Mouse (Mus musculus) kidney, embryonic 15.5 days (tissue): Measurements from ENCODE around the gene Nol10. TPM values are rescaled to one million over a fixed set of nuclear protein-coding genes. Genes with fewer than 3 reads are reported as not detected.

Source experiments
- ATAC-seq: fragments of 200-750 bp; cut with Nextera tagmentation; replicated peaks from 2 replicates; pipeline ENCODE4 v1.8.0; 2017; ENCODE audit warnings: moderate TSS enrichment; ENCODE audit not compliant: low FRiP score
- H3K27ac ChIP-seq: fragments of 300-500 bp; sonication (generic); 2 replicates; pipeline ENCODE4 v1.5.1; 2015; ENCODE audit warnings: mild to moderate bottlenecking, inconsistent platforms
- H3K27me3 ChIP-seq: fragments of 300-500 bp; sonication (generic); 2 replicates; pipeline ENCODE4 v1.6.1; 2015; ENCODE audit warnings: inconsistent platforms
- H3K36me3 ChIP-seq: fragments of 300-500 bp; sonication (generic); 2 replicates; pipeline ENCODE4 v1.6.1; 2015; ENCODE audit warnings: inconsistent platforms
- H3K4me1 ChIP-seq: fragments of 300-500 bp; sonication (generic); 2 replicates; pipeline ENCODE4 v1.6.1; 2015; ENCODE audit warnings: inconsistent platforms
- H3K4me2 ChIP-seq: fragments of 300-500 bp; sonication (generic); 2 replicates; pipeline ENCODE4 v1.6.1; 2015; ENCODE audit warnings: moderate library complexity, mild to moderate bottlenecking, inconsistent platforms
- H3K4me3 ChIP-seq: fragments of 300-500 bp; sonication (generic); replicated peaks from 2 replicates; pipeline ENCODE4 v1.5.1; 2015; ENCODE audit warnings: mild to moderate bottlenecking, inconsistent platforms
- H3K9ac ChIP-seq: fragments of 300-500 bp; sonication (generic); 2 replicates; pipeline ENCODE4 v1.6.1; 2015; ENCODE audit warnings: mild to moderate bottlenecking, inconsistent platforms
- H3K9me3 ChIP-seq: fragments of 300-500 bp; sonication (generic); replicated peaks from 2 replicates; pipeline ENCODE4 v1.6.1; 2016; ENCODE audit warnings: inconsistent platforms
- WGBS: fragments of 180-500 bp; shearing (Covaris S2); methylation state at CpG from one replicate; pipeline ENCODE4 v1.1.7; 2015; ENCODE audit warnings: mixed read lengths; 5-methylcytosine and 5-hydroxymethylcytosine counted together
- polyA plus RNA-seq: library from polyadenylated mRNA; unstranded; fragments of >200 nt; fragmentation: Nextera tagmentation; extraction: Ambion mirVana; gene quantifications from 2 replicates; pipeline ENCODE4 v1.2.1, GENCODE M21; 2015

The Nol10 gene
- polyA plus RNA-seq, 1 experiment from 2014 or later: 28.2 TPM

DNA sequence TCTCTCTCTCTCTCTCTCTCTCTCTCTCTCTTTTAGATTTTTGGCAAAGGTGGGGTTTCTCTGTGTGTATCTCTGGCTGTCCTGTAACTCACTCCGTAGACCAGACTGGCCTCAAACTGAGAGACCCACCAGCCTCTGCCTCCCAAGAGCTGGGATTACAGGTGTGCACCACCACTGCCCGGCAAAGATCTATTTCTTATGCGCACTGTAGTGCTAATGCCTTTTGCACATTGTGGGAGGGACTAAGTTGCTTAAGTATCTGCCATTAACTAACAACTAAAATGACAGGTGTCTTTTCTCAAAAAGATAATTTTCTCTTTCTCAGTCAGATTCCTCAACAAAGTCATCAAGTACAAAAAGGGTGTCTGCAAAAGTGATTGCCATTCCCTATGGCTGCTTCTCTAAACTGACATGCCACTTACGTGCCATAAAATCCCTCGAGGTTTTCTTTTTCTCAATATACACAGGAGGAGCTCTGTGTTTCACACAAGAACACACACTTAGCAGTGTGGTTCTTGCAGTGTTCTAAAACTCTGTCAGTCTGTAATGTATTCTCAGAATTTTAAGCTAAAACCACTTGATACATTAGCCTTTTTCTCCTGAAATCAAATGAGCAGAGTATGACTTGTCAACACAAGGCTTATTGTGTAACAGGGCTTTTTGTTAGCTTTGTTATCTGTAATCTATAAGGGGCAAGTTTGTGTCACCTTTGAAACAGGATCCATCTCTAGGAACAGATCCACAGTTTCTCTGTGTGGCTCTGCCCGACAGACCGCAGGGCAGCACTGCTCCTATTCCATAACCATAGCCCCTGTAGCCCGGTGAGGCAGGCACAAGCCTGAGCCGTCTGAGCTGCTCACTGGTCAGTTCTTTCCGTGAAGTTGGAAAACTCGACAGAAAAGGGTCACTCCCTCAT, 77.3 kb downstream of the Nol10 start:
- H3K4me2 ChIP-seq: no peak overlapping the region
- no peak for ATAC-seq
- no peak overlapping the region for H3K27ac ChIP-seq
- no peaks in the 10 kb centered on the region for H3K27me3 ChIP-seq
- peaks cover 85% of the 10 kb centered on the region for H3K36me3 ChIP-seq
- H3K4me1 ChIP-seq: no peaks in the 10 kb centered on the region
- H3K4me3 ChIP-seq: no peak overlapping the region
- H3K9me3 ChIP-seq: no peaks in the 10 kb centered on the region
- no peak overlapping the region for H3K9ac ChIP-seq
- WGBS: 74% methylated on average over 11 of the region's 11 CpGs

DNA sequence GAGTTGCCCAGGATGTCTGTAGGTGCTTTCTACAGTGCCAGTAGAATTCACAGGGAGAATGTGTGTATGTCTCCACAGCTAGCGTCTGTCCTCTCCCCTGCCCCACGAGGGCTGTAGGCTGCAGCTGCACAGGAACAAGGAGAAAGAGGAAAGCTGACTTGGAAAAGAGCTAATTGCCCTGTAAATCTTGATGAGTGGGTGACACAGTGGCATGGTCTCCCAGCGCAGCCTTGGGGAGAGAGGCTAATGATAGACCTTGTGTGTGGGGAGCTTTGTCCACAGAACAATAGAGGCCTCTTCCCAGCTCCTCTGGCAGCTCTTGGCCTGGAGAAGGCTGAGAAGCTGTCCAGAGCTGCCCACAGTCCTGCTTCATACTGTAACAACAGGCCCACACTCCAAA, 78.5 kb downstream of the Nol10 start:
- Histone ChIP-seq H3K27me3 (no peaks in the 10 kb centered on the region), H3K27ac (no peak overlapping the region), H3K36me3 (peaks cover 88% of the 10 kb centered on the region), H3K9me3 (no peaks in the 10 kb centered on the region), H3K4me3 (no peak overlapping the region), H3K4me2 (no peak overlapping the region), H3K9ac (no peak overlapping the region), H3K4me1 (no peaks in the 10 kb centered on the region)
- WGBS: 39% methylated on average over 3 of the region's 3 CpGs
- ATAC-seq: no peak

DNA sequence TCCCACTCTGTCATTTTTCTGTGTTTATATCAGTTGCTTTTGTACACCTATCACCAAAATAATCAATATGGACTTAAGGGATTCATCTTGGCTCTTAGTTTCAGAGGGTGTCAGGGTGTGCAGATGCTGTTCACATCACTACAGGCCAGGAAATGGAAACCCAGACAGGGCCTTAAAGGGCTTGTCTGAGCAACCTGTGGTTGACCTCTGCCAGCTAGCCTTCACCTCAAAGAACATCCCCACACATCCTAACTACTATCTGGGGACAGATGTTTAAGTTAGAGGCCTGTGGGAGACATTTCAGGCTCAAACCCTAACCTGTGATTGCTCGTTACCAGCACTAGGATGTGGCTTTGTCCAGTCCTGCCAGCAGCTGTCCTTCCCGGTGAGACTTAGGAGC, 82.3 kb downstream of the Nol10 start:
- ATAC-seq: no peak
- Histone ChIP-seq H3K4me1 (no peaks in the 10 kb centered on the region), H3K27me3 (no peaks in the 10 kb centered on the region), H3K9ac (no peak overlapping the region), H3K36me3 (peaks cover 61% of the 10 kb centered on the region), H3K4me2 (no peak overlapping the region), H3K9me3 (no peaks in the 10 kb centered on the region), H3K4me3 (no peak overlapping the region), H3K27ac (no peak overlapping the region)
- 90% methylated on average over 2 of the region's 2 CpGs for WGBS

DNA sequence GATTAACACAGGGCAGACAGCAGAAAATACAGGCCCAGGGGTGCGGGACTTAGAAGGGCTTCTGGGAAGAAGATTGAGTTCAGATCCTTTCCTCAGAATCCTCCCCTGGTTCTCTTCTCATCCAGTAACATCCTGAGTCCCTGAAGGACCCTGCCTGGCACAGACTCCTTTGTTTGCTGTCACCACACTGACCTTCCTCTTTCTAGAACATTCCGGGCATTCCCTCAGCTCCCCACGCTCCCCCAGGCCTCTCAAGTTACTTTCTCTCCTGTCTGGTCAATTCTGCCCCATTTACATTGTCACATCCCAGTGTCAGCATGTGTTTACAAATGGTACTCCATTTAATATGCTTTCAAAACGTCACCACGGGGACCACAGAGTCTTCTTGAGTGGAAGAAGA, 82.9 kb downstream of the Nol10 start:
- no peak for ATAC-seq
- Histone ChIP-seq H3K36me3 (peaks cover 55% of the 10 kb centered on the region), H3K27me3 (no peaks in the 10 kb centered on the region), H3K4me1 (no peaks in the 10 kb centered on the region), H3K4me3 (no peak overlapping the region), H3K4me2 (no peak overlapping the region), H3K27ac (no peak overlapping the region), H3K9me3 (no peaks in the 10 kb centered on the region), H3K9ac (no peak overlapping the region)
- 78% methylated on average over 5 of the region's 5 CpGs for WGBS

DNA sequence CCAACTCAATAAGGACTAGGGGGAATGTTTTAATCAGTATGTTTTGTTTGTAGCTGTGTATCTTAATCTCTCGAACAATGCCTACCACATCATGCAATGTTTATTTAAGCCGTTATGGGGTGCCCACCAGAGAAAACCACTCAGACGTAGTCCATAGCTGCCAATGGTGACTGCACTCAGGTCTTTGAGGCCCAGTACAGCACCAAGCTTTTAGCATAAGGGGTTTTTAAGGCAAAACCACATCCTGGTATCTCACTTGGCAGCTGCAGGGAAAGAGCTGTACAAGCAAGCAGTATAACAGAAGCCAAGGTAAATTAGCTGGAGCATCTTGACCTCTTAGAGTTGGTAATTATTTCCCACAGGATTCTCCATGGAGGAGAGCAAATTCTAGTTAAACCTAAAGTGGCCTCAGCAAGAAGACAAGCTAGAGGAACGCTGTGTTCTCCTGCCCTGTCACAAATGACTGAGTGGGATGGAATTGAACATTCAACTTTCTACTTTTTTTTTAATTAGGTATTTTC, 83.6 kb downstream of the Nol10 start:
- 89% methylated on average over 4 of the region's 4 CpGs for WGBS
- H3K9me3 ChIP-seq: no peaks in the 10 kb centered on the region
- H3K4me3 ChIP-seq: no peak overlapping the region
- H3K9ac ChIP-seq: no peak overlapping the region
- H3K36me3 ChIP-seq: peaks cover 50% of the 10 kb centered on the region
- H3K4me2 ChIP-seq: no peak overlapping the region
- ATAC-seq: no peak
- no peaks in the 10 kb centered on the region for H3K4me1 ChIP-seq
- H3K27me3 ChIP-seq: no peaks in the 10 kb centered on the region
- H3K27ac ChIP-seq: no peak overlapping the region

DNA sequence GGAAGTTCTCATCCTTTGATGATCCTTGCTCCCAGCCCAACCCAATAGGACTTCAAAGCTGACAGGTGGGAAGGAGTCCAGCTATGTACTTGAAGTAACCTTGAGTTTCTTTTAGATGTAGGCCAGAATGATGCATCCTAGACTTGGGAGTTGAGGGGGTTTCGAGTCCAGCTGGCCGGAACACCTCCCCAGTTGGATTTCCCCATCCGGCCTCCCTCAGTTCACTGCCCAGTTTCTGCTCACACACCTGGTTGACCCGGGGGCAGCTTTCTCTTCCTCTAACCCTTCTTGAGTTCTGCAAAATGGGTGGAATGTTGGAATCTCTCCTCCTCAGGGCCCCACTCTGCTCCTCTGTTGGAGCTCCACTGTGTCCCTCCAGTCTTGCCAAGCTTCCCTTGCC, 85.5 kb downstream of the Nol10 start:
- Histone ChIP-seq H3K27me3 (no peaks in the 10 kb centered on the region), H3K27ac (no peak overlapping the region), H3K4me1 (no peaks in the 10 kb centered on the region), H3K9me3 (no peaks in the 10 kb centered on the region), H3K4me3 (no peak overlapping the region), H3K4me2 (no peak overlapping the region), H3K36me3 (peaks cover 33% of the 10 kb centered on the region), H3K9ac (no peak overlapping the region)
- no peak for ATAC-seq
- whole genome bisulfite sequencing: 90% methylated on average over 4 of the region's 4 CpGs

DNA sequence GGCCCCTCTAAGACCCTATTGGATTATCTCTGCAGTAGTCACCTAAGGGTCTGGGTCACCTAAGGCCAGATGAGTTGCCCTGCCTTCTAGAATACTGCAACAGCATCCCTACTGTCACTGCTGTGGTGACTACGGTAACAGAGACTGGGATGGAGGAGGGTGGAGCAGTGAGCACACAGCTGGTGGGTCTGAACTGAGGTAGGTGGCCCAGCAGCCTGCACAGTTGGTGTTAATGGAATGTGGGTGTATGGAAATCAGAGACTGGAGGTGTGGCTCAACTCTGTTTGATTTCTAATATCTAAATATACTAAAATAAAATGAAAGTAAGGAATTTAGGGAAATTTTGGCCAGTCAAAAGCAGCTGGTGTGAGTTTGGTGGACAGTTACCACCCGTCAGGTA, 88.2 kb downstream of the Nol10 start:
- no peak for ATAC-seq
- Histone ChIP-seq H3K4me2 (no peak overlapping the region), H3K27ac (no peak overlapping the region), H3K9ac (no peak overlapping the region), H3K27me3 (no peaks in the 10 kb centered on the region), H3K4me1 (peaks cover 16% of the 10 kb centered on the region), H3K4me3 (no peak overlapping the region), H3K9me3 (no peaks in the 10 kb centered on the region), H3K36me3 (peaks cover 5% of the 10 kb centered on the region; the same call in 1 of the 2 replicates)
- WGBS: 80% methylated on average over 2 of the region's 2 CpGs

DNA sequence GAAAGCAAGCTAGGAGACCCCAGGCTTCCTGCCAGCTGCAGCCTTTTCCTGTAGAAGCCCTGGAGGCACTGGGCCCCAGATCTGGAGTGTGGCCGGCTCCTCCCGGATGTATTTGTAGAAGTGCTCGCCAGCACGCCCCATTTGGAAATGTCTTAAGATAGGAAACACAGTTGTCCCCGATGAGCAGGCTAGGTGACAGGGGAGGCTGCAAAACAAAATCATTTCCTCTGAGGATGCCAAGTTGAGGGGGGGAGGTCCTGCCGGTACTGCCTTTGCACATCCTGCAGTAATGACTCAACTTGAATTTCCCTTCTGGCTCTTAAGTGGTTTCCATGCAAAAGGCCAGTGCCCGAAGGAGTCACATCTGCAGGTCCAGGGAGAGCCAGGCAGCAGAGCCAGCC, 92.0 kb downstream of the Nol10 start:
- Histone ChIP-seq H3K9me3 (no peaks in the 10 kb centered on the region), H3K9ac (no peak overlapping the region), H3K27me3 (no peaks in the 10 kb centered on the region), H3K4me3 (no peak overlapping the region), H3K4me2 (no peak overlapping the region), H3K27ac (peak overlapping the region; percentile 62; the same call in 1 of the 2 replicates), H3K36me3 (no peaks in the 10 kb centered on the region), H3K4me1 (peaks cover 21% of the 10 kb centered on the region)
- ATAC-seq: peak; percentile 61; the same call in 1 of the 2 replicates
- WGBS: 35% methylated on average over 7 of the region's 7 CpGs

DNA sequence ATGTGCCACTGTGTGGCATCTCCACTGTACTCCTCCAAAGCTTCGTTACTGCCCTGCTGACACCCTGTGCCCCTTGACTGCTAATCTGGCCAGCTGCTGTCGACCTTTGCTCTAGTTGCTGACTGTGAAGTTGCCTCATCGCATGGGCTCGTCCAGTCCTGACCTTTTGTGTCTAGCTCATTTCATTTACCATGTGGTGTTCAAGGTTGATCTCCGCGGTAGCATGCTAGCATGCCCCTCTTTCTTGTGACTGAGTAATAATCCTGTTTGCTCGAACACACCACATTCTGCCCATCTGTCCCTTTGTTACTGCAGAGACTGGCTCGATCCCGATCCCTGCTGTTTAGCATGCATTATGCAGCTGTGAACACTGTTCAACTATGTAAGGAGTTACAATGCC, 93.2 kb downstream of the Nol10 start:
- Histone ChIP-seq H3K4me2 (no peak overlapping the region), H3K36me3 (no peaks in the 10 kb centered on the region), H3K9me3 (no peaks in the 10 kb centered on the region), H3K4me3 (no peak overlapping the region), H3K9ac (no peak overlapping the region), H3K27me3 (no peaks in the 10 kb centered on the region), H3K4me1 (peaks cover 21% of the 10 kb centered on the region), H3K27ac (no peak overlapping the region)
- ATAC-seq: no peak
- 69% methylated on average over 9 of the region's 9 CpGs for WGBS

DNA sequence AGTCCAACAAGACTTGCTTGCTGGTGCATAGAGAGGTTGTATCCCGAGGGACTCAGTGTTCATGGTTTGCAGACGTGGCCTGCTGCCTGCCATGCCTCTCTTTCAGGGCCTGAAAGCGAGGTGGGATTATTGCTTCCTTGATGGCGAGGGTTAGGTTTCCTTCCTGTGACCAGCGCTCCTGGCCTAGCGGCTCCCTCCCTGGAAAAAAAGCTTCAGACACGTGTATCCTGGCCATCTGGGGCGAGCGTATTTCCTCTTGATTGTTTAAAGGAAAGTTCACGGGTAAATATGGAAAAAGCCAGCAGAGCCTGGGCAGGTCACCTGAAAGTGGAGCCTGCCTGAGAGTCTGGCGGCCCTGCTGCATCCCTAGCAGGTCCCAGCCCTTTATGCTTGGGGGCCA, 96.1 kb downstream of the Nol10 start:
- H3K9me3 ChIP-seq: no peaks in the 10 kb centered on the region
- H3K36me3 ChIP-seq: no peaks in the 10 kb centered on the region
- peaks cover 26% of the 10 kb centered on the region for H3K4me1 ChIP-seq
- 45% methylated on average over 11 of the region's 11 CpGs for WGBS
- H3K4me3 ChIP-seq: no peak overlapping the region
- 0 out of 2 replicates have a peak, but pooled peaks have one; percentile 12 for ATAC-seq
- no peak overlapping the region for H3K9ac ChIP-seq
- H3K27ac ChIP-seq: peak overlapping the region; percentile 48; the same call in 1 of the 2 replicates
- no peak overlapping the region for H3K4me2 ChIP-seq
- no peaks in the 10 kb centered on the region for H3K27me3 ChIP-seq

DNA sequence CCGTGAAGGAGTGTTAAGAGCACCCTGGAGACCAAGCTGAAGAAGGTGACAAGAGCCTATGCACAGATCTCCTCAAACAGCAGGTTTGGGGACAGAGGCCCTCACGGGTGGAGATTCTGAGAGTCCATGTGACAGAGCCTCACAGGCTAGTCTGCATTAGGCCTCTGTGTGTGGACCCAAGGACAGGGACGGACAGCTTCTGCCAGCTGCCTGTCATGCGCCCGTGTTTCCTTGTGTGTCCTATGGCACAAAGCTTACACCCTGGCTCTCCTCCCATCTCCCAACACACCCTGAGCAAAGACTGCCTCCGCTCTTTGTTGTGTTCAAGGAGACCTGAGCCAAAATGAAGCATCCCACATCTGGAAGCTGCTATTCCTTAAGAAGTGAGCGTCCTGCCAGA, 97.0 kb downstream of the Nol10 start:
- Histone ChIP-seq H3K36me3 (no peaks in the 10 kb centered on the region), H3K4me3 (no peak overlapping the region), H3K4me1 (peaks cover 21% of the 10 kb centered on the region), H3K4me2 (no peak overlapping the region), H3K9me3 (no peaks in the 10 kb centered on the region), H3K27ac (no peak overlapping the region), H3K9ac (no peak overlapping the region), H3K27me3 (no peaks in the 10 kb centered on the region)
- WGBS: 88% methylated on average over 7 of the region's 7 CpGs
- ATAC-seq: no peak

DNA sequence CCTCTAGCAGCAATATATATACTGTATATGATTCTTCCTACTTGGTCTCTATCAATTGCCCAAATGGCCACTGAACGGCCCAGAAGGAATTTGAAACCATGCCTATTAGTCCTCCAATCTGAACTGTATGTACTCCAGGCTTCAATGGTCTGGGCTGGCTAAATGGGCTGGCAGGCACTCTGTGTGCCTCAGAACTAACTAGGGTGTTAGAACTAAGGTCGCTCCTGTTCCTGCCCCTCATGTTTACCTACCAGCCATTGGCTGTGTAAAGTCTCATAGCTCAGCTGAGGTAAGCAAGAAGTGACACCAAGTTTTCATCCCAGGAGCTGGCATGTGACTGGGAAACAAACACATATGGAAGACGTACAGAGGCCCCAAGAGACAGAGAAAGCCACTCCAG, 100.5 kb downstream of the Nol10 start:
- H3K9me3 ChIP-seq: no peaks in the 10 kb centered on the region
- H3K36me3 ChIP-seq: no peaks in the 10 kb centered on the region
- 63% methylated on average over 3 of the region's 3 CpGs for WGBS
- H3K27ac ChIP-seq: no peak overlapping the region
- no peak overlapping the region for H3K4me2 ChIP-seq
- no peak overlapping the region for H3K9ac ChIP-seq
- H3K4me1 ChIP-seq: 0 out of 2 replicates have a peak, but pooled peaks cover 15% of the 10 kb centered on the region
- no peak overlapping the region for H3K4me3 ChIP-seq
- no peak for ATAC-seq
- H3K27me3 ChIP-seq: no peaks in the 10 kb centered on the region
